Mouse (Mus musculus) NIH3T3 (cell line): ENCODE measurements at regions not wholly inside any gene's neighbourhood (a gene's known extent, or its start where the extent isn't known, plus 50 kb on each side); places are given as distances from the start of the nearest gene placed in this dataset.
"Not testable (repeated sequence)": the region's sequence is repeated elsewhere in the genome, so short reads cannot be mapped to it uniquely, and the experiment has no call there.

Experiments used
- DNase-seq: peaks from one replicate; pipeline ENCODE4 v3.0.0-alpha.2; 2012; ENCODE audit warnings: low read depth

DNA sequence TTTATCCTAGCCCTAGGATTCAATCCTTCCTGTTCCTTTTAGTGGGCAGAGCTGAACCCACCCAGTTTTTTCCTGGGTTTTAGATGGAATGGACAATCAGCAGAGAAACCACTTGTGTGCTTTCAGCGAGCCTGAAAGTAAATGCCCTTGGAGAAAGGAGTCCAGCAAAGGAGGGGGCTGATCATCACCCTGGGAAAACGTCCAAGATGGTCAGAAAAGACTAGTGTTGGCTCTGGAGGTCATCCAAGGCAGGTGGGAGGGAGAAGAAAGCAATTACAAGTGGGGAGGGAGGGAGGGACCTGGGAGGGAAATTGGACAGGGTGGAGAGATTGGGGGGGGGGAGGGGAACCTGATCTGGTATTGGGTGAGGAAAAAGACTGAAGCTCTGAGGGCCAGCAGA lies 55.6 kb upstream of the Zfp366 start:
- peak; percentile 32 for DNase-seq

DNA sequence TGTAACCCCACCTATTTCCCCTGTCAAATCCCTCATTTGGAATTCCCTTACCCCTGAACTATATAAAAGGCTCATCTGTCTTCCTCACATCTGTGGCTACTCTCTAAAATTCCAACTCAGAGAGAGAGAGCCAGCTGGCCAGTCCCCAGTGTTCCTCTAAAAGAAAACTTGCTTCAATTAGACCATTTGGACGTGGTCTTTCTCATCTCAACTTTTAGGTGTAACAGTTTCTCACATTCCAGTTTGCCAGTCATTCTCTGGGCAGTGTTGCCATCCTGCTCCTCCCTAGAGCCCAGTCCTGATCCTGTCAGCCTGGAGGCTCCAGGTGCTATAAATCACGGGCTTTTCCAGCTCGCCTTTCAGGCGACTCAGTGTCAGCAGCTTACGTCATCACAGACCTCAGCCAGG lies 56.3 kb upstream of the Zfp366 start:
- DNase-seq = no peak

DNA sequence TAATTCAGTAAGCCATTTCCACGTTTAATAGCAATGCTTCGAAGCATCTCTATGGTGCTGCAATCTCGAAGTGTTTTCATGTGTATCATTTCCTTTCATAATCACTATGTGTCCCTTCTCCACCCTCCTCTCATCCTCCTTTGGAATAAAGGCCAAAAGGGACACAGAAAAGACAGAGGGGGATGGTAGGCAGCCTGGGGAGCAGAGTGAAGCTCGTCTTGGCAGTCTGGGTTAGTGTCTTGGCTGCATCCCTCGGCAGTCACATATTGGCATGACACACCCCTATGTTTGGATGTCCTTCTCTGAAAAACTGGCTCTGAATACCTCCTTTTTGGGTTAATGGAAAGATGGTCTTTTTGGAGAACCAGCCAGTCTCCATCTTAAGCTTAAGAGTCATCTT lies 56.9 kb upstream of the Zfp366 start:
- DNase-seq = no peak

DNA sequence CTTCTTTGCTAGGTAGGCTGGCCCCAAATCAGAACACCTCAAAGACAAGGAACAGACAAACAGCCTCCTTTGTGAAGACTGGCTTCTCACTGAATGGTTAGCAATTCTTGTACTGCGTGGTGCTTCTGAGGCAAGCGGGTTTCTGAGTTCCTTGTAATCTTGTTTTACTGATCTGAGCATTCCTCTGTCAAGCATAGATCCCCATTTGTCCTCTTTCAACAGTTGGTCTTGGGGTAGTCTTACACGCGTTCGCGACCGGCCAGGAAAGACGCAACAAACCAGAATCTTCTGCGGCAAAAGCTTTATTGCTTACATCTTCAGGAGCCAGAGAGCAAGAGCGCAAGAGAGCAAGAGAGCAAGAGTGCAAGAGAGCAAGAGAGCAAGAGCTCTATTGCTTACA lies 57.7 kb upstream of the Zfp366 start:
- not testable (repeated sequence) for DNase-seq

DNA sequence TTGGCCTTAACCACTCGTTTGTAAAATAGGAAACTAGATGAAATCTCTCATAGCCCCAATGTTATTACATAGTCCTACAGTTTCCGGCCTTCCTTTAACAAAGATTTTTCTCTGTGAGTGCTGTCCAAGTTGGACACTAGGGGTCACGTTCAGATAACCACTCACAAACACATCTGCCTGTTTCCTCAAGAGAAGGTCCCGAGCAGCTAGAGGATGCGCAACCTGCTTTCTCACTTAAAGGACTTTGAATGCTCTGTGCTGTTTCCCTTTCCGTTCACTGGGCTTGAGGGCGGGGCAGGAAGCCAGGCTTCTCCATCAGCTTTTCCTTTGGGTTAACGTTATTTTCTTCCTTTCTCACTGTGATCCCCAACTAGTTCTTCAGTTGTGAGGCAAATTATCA lies 58.1 kb upstream of the Zfp366 start:
- DNase-seq = no peak

DNA sequence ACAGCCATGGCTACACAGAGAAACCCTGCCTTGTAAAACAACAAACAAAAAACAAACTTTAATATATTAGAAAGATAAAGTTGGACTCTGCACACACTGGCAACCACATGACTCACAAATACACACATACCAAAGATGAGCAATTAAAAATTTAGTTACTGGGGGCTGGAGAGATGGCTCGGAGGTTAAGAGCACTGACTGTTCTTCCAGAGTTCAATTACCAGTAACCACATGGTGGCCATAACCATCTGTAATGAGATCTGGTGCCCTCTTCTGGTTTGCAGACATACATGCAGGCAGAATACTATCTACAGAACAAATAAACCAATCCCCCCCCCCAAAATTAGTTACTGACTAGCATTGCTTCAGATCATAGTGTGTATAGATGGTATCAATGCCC lies 58.7 kb upstream of the Zfp366 start:
- DNase-seq = peak; percentile 40

DNA sequence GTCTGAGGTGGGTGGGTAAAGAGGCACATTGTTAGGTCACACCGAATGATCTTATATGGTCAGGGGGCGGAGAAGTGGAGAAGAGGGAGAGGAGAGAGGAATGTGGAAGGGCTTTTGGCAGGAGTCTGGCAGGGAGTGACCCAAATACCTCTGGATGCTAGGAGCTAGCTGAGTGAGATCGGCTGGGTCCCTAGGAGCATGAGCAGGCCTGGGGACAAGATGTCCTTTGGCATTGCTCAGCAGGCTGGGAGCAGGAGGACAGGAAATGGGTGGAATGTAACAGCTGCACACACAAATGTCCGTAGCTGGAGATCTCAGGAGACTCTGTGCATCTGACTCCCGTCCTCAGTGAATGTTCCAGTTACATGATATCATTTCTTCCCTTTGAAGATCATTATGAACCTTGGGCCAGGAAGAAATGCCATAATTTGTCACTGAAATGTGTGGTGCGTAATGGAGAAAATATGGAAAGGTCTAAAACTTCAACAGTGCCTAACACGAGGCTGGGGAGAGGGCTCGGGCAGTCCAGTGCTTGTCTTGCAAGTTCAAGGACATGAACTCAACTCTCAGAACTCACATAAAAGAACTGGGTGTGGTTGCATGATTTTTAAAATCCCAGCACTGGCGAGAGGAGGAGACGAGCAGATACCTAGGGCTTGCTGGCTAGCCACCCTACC lies 59.6 kb upstream of the Zfp366 start:
- DNase-seq = no peak

DNA sequence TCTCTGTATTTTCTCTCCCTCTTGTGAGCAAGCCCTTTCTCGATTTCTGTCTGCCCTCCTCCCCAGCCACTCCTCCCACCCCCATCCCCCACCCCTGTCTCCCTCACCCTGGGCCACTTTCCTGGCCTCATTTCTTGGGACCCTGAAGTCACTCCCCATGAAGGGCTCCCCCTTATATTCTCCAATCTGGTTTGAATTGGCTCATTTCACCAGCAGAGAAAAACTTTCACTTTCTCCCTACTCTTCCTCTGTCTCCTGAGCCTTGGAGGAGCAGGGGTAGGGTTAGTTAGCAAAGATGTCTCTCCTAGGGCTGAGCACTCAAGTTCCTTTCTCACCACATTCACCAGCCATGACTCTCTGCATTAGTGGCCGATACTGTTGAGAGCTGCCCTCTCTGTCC lies 60.5 kb upstream of the Zfp366 start:
- no peak for DNase-seq

DNA sequence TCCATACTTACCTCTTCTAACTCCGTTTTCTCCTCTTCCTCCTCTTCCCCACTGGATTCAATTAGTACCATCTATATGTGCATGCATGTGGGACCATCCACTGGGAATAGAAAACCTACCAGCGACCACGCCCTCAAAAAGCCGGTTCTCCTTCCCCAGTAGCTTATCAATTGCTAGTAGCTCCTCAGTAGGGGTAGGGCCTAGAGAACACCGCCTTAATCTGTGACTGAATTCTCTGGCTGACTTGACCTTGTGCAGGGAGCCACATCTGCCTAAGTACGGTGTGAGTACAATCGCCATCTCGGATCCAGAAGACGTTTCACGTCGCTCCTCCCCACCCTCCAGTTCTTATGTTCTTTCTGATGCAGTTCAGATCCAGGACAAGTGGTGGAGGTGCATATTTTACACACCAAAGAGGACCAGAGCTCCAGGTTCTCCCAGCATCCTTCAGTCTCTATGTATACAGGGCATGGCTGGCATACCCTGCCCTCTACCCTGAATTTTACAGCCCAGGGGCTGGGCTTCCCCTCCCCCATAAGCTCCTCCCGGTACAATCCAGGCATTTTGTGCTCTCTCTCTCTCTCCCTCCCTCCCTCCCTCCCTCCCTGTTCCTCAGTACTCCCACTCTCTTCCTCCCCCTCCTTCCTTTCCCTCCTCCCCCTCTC lies 61.0 kb upstream of the Zfp366 start:
- DNase-seq = no peak

DNA sequence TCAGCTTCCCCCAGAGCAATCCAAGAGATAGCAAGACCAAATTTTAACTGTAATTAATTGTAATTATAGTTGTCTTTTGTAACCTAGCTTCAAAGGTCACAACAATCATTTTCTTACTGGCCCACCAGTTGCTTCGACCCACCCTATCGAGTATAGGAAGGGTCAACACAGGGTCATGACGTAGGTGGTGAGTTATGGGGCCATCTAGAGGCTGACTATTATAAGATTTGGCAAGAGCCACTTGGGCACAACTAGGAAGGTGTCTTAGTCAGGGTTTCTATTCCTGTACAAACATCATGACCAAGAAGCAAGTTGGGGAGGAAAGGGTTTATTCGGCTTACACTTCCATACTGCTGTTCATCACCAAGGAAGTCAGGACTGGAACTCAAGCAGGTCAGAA lies 62.1 kb upstream of the Zfp366 start:
- not testable (repeated sequence) for DNase-seq

DNA sequence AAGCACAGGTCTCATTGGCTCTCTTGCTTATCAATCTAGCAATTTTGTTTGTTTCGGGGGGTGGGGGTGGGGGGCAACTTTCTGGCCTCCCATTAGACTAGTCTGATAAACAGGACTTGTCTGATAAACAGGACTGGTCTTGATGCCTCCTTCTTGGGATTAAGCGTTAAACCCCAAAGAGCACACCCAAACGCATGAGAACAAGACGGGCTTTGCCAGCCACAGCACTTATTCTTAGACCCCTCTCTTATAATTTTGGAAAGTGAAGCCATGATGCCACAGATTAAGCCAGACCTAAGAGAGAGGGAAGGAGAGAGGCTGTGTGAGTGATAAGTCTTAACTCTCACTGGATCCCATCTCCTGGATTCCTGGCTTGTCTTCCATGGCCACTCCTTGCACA lies 63.5 kb upstream of the Zfp366 start:
- DNase-seq = no peak

DNA sequence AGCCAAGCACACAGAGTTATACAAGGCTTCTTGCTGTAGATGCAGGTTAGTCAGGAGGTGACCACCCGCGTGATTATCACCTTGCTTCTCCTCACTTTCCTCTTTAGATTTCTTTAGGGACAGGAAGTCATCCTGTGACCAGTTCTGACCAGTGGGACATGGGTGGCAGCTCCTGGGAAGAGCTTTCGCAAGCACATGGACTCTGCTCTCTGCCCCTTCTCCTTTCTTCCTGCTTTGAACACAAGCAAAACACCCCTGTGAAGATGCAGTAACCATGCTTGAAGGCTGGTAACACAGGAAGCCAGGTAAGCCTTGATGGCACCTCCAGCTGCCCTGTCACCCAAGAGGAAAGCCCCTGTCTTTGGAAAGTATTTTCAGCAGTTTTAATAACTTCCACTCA lies 64.7 kb upstream of the Zfp366 start:
- no peak for DNase-seq

DNA sequence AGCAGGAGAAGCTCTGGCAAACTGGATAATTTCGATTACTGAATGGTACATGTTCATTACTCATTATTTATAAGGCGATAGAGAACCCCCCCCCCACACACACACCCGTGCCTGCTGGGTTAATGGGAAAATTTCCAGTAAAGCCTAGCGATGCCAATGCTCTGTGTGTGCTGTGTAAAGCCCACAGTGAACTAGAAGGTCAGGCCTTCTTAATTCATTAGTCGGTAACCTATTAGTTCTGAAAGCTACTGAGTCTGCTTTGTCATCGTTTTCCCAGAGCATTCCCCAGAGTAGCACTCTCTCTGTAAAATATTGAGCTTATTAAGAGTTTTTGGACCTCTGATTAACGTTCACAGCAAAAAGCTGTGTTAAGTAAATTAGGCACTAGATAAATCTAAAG lies 65.7 kb upstream of the Zfp366 start:
- DNase-seq = no peak

DNA sequence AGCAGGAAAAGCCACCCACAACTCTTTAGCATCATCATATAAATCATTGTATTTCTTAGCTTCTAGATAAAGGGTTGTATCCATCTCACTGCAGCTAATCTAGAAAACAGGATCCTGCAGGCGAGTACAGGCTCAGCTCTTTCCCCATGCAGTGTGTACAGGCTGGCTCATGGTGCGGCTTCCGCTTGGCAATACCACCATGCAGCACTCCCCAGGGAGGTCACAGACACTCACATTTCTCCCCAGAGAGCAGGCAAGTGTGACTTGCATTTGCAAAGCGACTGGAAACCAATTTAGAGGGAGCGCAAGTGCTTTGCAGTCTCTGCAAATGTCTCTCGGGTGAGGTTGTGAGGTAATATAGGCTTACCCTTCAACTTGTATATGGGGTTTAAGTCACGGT lies 69.1 kb upstream of the Zfp366 start:
- no peak for DNase-seq

DNA sequence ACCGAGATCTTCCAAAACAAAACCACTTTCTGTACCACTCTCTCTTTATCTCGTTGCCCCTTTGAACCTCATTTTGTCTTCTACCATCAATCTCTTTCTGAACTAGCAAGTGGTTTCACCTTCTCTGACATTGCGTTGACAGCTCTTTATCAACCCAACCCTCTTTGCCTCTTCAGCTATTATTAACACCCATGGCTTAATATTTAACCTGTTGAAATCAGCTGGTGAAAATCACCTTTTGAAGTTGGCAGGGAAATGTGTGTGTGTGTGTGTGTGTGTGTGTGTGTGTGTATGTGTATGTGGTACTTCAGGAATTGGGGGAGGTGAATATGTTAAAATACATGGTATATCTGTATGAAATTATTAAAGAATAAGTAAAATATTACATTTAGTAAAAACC lies 70.1 kb upstream of the Zfp366 start:
- DNase-seq = no peak

DNA sequence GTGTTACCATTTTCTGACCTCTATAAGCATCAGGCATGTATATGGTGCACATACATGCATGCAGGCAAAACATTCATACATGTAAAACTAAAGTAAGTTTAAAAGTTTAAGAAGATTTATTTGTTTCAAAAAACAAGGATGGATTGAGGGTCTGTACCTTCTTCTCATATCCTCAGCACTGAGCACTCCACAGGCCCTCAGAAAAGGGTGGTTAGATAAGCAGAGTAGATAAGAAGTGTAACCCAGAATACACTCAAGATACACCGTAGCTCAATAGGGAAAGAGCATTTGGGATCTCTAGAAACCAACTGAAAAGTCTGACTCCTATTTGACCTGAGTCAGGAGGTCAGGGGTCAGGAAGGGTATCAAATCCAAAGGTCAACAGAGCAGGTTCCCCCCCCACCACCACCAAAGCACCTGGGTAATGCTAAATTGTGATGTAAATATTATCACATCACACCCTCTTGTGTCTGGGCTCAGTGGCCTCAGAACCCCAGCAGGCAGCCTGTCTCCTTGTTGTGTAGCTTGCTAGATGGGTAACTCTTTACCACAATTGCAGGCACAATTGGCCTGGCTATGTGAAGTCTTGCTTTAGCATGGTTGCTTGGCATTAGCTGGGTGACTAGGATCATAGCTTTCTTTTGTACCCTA lies 72.8 kb upstream of the Zfp366 start:
- no peak for DNase-seq

DNA sequence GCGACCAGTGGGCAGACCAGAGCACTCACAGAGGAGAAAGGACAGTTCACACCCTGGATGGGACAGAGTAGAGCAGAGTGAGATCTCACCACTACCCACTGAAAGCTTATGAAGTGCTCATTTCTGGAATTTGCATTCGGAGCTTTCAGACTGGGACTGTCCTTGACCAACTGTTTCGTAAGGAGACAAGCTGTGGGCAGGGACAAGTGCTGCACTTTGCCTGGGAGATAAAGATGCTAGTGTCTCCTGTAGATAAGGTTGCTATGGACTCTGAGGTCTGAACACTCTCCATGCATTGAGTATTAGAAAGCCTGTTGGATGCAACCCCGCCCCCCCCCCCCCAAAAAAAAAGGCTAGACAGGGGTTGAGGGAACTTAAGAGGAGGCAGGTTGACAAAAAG lies 76.6 kb upstream of the Zfp366 start:
- no peak for DNase-seq

DNA sequence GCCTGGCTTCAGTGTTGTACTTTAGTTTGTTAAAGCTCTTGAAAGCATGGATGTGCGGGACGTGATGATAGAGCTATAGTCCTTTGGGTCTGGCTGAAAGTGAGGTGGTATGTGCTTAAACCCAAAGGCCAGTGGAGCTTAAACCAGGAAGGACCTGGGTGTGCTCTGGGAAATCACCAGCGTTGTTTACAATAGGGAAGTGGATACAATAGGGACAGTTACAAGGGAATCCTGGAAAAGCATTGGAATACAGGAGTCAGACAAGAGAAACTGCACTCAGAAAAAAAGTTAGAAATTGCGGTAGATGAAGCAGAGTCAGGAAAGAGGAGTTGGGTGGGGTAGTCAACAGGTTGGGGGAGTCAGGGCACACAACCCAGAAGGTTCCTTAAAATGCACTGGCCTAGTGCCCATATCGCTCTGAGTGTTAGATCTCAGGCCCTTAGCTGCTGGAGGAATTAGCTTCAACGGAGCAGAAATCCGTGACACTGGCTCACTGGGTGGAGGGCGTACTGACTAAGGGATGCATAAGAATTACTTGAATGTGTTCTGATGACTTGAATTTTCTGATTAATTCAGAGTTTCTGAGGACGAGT lies 82.4 kb upstream of the Zfp366 start:
- DNase-seq = no peak

DNA sequence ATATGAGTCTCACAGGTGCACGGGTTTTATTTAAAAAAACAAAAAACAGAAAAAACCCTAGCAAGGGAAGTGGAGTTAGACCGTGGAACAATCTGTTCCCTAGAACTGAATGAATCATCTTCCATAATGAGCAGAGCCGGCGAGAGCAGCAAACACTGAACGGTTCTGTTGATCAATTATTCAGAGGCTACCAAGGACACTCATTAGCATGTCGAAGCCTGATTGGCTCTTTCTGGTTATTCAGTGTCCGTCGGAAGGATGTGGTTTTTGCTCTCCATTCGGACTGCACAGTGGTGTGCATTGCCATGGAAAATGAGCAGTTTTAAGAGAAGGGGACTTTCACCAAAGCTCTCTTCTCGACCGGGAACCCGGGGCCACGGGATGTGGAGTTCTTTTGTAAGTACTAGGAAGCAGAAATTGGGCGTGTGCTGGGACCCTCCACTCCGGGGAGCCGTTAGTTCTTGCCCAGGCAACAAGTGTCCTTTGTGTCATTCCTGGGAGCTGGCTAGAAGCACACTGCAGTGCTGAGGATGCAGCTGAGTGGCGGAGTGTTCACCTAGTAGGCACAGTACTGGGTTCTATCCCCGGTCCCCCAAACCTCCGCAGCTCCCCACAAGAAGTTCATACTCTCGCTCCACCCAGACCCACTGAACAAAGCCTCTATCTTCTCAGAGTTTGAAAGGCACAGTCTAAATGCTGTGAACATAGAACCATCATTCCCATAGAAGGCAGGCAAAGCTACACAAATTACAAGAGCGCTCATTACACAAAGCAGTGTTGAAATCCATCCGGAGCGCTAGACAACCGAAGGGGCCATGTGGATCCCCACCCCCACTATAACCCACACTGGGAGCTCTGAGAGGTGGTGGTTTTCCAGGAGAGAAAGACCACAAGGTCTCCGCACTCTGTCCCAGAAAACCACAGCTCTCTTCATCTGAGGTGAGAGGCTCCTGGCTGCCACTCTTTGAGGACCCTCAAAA lies 83.9 kb upstream of the Zfp366 start:
- DNase-seq = no peak

DNA sequence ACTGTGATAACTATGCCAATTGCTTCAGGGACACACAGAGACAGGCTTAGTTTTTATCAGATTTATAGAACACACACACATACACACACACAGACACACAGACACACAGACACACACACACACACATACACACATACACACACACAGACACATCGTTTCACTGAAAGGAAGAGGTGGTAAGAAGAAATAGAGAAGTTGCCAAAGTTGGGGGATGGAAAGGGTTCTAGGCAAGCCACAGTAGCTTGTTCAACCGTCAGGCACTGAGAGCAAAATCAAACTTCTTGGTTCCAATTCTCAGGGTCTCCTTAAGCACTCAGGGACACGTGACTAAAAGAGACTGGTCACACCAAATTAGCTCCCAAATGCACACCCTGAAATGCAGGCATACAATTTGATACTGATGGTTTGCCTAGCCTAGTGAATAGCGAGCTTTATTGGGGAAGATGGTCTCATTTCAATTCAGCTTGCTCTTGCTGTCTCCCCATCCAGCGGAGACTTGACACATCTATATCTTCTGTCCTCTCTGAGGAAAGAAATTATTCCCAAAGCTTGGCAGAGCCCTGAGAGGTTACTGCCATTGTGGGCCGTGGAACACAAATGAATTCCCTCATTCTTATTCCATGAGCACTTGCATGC lies 84.7 kb upstream of the Zfp366 start:
- no peak for DNase-seq

DNA sequence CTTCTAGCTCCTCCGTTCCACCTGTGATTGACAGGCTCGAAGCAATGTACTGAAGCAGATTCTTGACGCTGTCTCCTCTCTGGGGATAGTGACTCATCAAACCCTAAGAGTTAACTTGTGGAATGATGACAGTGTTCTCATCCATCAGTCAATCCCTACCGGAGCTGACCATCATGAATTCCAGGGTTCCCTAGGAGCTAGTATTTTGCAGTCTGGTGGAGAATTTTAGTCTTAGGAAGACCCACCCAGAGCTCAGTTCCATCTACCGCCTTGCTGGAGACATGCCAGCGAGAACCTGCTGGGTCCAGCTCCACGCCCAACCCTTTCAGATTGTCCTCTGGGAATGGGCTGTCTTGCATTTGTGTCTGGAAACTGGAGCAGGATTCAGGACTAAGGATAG lies 85.4 kb upstream of the Zfp366 start:
- DNase-seq = peak; percentile 52
